Mouse (Mus musculus) midbrain, embryonic 11.5 days (tissue): ENCODE results near the gene Veph1. TPM values are rescaled to one million over a fixed set of nuclear protein-coding genes. Genes with fewer than 3 reads are reported as not detected.
"Not testable (repeated sequence)": the region's sequence is repeated elsewhere in the genome, so short reads cannot be mapped to it uniquely, and the experiment has no call there.

ENCODE experiments used
- ATAC-seq: fragments of 200-750 bp; cut with Nextera tagmentation; 2 replicates; pipeline ENCODE4 v1.8.0; 2017; ENCODE audit warnings: moderate TSS enrichment, moderate library complexity; ENCODE audit not compliant: low FRiP score
- DNase-seq: peaks from one replicate; pipeline ENCODE4 v3.0.0; 2015; ENCODE audit warnings: low spot score; ENCODE audit errors: missing footprints
- H3K27ac ChIP-seq: fragments of 300-500 bp; sonication (generic); 2 replicates; pipeline ENCODE4 v1.5.1; 2014; ENCODE audit warnings: low read depth, low read length
- H3K27me3 ChIP-seq: fragments of 300-500 bp; sonication (generic); 2 replicates; pipeline ENCODE4 v1.6.1; 2014; ENCODE audit warnings: mild to moderate bottlenecking, low read length, moderate library complexity, mixed read lengths; ENCODE audit not compliant: control insufficient read depth, insufficient read depth
- H3K36me3 ChIP-seq: fragments of 300-500 bp; sonication (generic); 2 replicates; pipeline ENCODE4 v1.6.1; 2014; ENCODE audit warnings: mild to moderate bottlenecking, low read length, moderate library complexity, mixed read lengths; ENCODE audit not compliant: control insufficient read depth, insufficient read depth
- H3K4me1 ChIP-seq: fragments of 300-500 bp; sonication (generic); 2 replicates; pipeline ENCODE4 v1.6.1; 2014; ENCODE audit warnings: low read length; ENCODE audit not compliant: control insufficient read depth, insufficient read depth
- H3K4me2 ChIP-seq: fragments of 300-500 bp; sonication (generic); 2 replicates; pipeline ENCODE4 v1.6.1; 2014; ENCODE audit warnings: mild to moderate bottlenecking, moderate library complexity
- H3K4me3 ChIP-seq: fragments of 300-500 bp; sonication (generic); 2 replicates; pipeline ENCODE4 v1.5.1; 2014; ENCODE audit warnings: low read depth, low read length
- H3K9ac ChIP-seq: fragments of 300-500 bp; sonication (generic); 2 replicates; pipeline ENCODE4 v1.6.1; 2014; ENCODE audit warnings: low read length
- H3K9me3 ChIP-seq: fragments of 300-500 bp; sonication (generic); 2 replicates; pipeline ENCODE4 v1.6.1; 2016; ENCODE audit warnings: low read length; ENCODE audit not compliant: control insufficient read depth
- WGBS: fragments of 180-500 bp; shearing (Covaris S2); extraction: QIAGEN DNeasy Blood & Tissue Kit; methylation state at CpG from one replicate; pipeline ENCODE4 v1.1.7; 2014; 5-methylcytosine and 5-hydroxymethylcytosine counted together
- polyA plus RNA-seq: library from polyadenylated mRNA; unstranded; fragments of >200 nt; fragmentation: Nextera tagmentation; extraction: Ambion mirVana; gene quantifications from 2 replicates; pipeline ENCODE4 v1.2.1, GENCODE M21; 2014

The Veph1 gene
- polyA plus RNA-seq, 1 experiment from 2014 or later = 16.1 TPM

DNA sequence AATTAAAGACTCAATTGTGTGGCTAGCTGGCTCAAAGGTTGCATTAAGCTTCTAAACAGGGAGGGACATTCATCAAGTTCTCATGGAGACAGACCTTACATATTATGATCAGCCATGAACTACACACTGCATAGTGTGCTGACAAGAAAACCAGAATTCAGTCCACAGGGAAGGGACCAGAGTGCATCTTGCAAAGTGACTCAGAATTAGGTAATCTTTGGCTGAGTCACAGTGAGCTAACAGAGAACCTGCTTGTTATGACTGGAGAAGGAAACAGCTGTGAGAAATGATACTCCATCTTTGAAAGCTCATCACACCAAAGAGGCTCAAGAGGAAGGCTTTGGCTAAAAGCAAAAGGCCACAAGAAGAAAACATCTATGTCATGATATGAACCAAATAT lies 56.2 kb downstream of the Veph1 start:
- ATAC-seq (no peak), DNase-seq (no peak)
- no peaks in the 10 kb centered on the region for H3K36me3 ChIP-seq
- no peak overlapping the region for H3K27ac ChIP-seq
- no peaks in the 10 kb centered on the region for H3K4me1 ChIP-seq
- no peaks in the 10 kb centered on the region for H3K9me3 ChIP-seq
- no peaks in the 10 kb centered on the region for H3K27me3 ChIP-seq
- no peak overlapping the region for H3K4me3 ChIP-seq
- H3K4me2 ChIP-seq = no peak overlapping the region
- no peak overlapping the region for H3K9ac ChIP-seq

DNA sequence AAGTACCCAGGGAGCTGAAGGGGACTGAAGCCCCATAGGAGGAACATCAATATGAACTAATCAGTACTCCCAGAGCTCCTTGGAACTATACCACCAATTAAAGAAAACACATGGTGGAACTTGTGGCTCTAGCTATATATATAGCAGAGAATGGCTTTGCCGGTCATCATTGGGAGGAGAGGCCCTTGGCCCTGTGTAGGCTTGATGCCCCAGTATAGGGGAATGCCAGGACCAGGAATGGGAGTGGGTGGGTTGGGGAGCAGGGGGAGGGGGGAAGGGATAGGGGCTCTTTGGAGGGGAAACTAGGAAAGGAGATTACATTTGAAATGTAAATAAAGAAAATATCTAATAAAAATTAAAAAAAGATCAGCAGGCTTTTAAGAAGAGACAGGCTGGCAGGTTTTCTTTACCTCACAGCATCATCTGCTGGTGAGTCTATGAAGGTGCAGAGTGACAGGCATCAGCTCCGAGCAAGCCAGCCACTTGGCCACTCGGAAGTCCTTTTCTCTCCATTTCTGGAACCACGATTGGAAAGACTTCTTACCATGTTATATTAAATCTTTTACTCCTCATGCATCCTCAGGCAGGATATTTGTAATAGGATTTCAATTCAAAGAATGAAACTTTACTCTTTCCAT lies 60.3 kb downstream of the Veph1 start:
- ATAC-seq, DNase-seq: not testable (repeated sequence)
- WGBS = 51% methylated on average over 4 of the region's 4 CpGs

DNA sequence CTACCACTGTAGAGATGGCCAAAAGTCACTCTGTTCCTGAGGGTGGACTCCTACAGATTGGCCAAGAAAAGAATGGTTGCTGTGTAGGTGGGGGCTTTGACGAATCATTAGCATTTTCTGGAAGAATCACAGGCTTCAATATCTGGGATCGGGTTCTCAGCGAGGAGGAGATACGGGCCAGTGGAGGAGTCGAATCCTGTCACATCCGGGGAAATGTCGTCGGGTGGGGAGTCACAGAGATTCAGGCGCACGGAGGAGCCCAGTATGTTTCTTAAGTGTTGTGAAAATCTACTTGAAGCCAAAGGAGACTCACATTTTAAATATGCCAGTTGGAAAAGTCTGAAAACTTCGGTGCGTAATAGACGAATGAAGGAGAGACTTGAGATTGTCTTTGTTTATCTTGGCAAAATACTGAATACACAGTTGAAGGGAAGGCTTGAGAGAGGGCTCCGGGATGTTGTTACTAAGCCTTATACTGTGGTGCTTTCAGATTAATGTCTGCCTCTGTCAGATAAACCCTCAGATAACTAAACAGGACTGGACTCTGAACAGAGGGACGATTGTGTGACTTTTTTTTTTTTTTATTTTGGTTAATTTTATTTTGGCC lies 71.6 kb downstream of the Veph1 start:
- no peak overlapping the region for H3K4me2 ChIP-seq
- DNase-seq (no peak), ATAC-seq (no peak)
- H3K9ac ChIP-seq = no peak overlapping the region
- H3K4me3 ChIP-seq = no peak overlapping the region
- H3K27ac ChIP-seq = no peak overlapping the region
- H3K9me3 ChIP-seq = no peaks in the 10 kb centered on the region
- 84% methylated on average over 15 of the region's 15 CpGs for WGBS
- 0 out of 2 replicates have a peak, but pooled peaks cover 2% of the 10 kb centered on the region for H3K4me1 ChIP-seq
- no peaks in the 10 kb centered on the region; the same call in 1 of the 2 replicates for H3K27me3 ChIP-seq
- no peaks in the 10 kb centered on the region for H3K36me3 ChIP-seq

More for the DNA sequence above, 60.3 kb downstream of the Veph1 start:
- not testable (repeated sequence) for H3K4me1 ChIP-seq, H3K9ac ChIP-seq, H3K27me3 ChIP-seq, H3K27ac ChIP-seq, H3K9me3 ChIP-seq, H3K4me2 ChIP-seq, H3K36me3 ChIP-seq, H3K4me3 ChIP-seq

DNA sequence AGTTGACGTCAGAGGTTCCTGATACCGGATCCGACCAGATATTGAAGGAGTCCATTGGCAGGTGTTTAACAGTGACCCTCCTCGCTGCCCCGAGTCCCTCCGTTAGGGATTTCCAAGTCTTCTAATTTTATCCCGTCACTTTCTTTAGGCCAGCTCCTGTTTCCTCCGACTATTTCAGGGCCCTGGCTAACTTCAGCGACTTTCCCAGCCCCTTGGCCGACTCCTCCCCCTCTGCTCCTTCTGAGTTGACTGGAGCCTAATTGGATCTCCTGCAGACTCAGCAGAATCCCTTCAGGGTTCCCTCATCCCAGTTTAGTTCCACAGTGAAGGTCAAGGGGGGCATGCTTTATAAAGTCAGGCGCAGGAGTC lies 75.4 kb downstream of the Veph1 start:
- Histone ChIP-seq H3K4me1 (peaks cover 4% of the 10 kb centered on the region; the same call in 1 of the 2 replicates), H3K36me3 (no peaks in the 10 kb centered on the region), H3K27me3 (no peaks in the 10 kb centered on the region; the same call in 1 of the 2 replicates), H3K4me2 (peak overlapping the region; percentile 80), H3K9me3 (no peaks in the 10 kb centered on the region), H3K4me3 (peak overlapping the region; percentile 46), H3K27ac (no peak overlapping the region), H3K9ac (peak overlapping the region; percentile 76)
- 1% methylated on average over 11 of the region's 11 CpGs for WGBS
- ATAC-seq (peak; percentile 54), DNase-seq (no peak)

DNA sequence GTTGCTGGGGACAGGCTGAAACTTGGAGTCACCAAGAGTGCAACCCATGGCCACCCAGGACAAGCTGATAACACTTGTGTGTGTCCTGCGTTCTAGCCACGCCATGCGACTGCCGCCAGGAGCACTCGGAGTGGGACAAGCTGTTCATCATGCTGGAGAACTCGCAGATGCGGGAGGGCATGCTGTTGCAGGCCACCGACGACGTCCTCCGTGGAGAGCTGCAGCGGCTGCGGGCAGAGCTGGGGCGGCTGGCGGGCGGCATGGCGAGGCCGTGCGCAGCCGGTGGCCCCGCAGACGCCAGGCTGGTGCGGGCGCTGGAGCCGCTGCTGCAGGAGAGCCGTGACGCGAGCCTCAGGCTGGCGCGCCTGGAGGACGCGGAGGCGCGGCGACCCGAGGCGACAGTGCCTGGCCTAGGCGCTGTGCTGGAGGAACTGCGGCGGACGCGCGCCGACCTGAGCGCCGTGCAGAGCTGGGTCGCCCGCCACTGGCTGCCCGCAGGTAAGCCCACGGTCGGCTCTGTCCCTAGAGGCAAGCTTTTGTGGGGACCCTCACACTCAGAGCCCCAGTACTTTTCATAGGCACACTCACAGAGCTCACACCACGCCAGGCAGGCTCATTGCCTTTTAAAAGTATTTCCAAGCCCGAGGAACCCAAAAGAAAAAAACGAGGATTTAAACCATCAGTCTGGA lies 75.9 kb downstream of the Veph1 start:
- no peaks in the 10 kb centered on the region; the same call in 1 of the 2 replicates for H3K27me3 ChIP-seq

DNA sequence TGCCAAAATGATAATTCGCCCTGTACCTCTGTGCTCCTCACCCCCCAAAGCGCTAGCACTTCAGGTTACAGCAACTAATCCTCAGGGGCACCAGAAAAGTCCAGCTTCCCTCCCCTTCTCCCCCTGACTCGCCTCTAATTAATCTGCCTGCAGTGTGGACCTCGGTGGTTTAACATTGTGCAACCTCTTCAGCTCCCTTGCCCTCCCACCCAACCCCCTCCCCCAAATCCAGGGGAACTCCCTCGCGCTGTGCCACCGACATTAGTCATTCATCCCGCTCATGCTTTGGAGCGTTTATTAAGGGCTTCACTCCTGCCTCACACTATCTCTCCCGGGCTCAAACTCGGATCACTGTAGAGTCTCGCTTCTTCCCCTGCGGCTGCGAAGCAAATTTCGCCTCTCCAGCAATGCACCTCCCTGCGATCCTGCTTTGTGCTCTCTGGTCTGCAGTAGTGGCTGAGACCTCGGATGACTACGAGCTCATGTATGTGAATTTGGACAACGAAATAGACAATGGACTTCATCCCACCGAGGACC lies 76.9 kb downstream of the Veph1 start, which contains the start of gene Ptx3:
Ptx3 (plus strand) TSS at position 256 of the 537 bp plus-strand sequence.
- DNase-seq (peak; percentile 93), ATAC-seq (peak; percentile 60)
- Histone ChIP-seq H3K4me1 (peaks cover 4% of the 10 kb centered on the region; the same call in 1 of the 2 replicates), H3K9me3 (no peaks in the 10 kb centered on the region), H3K9ac (peak within 1 kb of the TSS; percentile 76), H3K27me3 (no peaks in the 10 kb centered on the region; the same call in 1 of the 2 replicates), H3K4me3 (peak within 1 kb of the TSS; percentile 46), H3K27ac (no peak within 1 kb of the TSS; the same call in 1 of the 2 replicates), H3K36me3 (no peaks in the 10 kb centered on the region), H3K4me2 (peak within 1 kb of the TSS; percentile 80)
- WGBS = 2% methylated on average over 20 of the region's 20 CpGs

More for the DNA sequence above, 75.9 kb downstream of the Veph1 start:
- Histone ChIP-seq H3K4me3 (peak overlapping the region; percentile 46), H3K4me2 (peak overlapping the region; percentile 80), H3K27ac (no peak overlapping the region), H3K9me3 (no peaks in the 10 kb centered on the region), H3K4me1 (peaks cover 4% of the 10 kb centered on the region; the same call in 1 of the 2 replicates), H3K36me3 (no peaks in the 10 kb centered on the region), H3K9ac (peak overlapping the region; percentile 76)
- DNase-seq (peak; percentile 97), ATAC-seq (peak; percentile 88)
- 0% methylated on average over 54 of the region's 54 CpGs for WGBS

DNA sequence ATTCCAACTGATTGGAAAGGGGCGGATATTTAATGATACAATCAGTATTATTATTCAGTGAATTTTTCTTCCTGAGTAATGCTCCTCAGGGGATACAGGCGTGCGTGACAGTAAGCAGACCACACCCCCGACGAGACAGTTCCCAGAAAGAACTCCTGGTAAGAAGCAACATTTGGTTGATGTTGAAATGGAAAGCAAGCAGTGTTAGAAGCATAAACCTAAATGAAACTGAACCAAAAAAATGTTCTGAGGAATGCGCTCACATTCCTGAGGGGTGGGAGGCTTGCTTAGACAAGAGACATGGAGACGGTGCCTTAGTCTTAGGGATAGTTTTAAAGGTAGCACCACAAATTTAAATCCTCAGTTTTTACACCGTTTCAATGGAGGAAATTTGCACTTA lies 80.9 kb downstream of the Veph1 start:
- DNase-seq (no peak), ATAC-seq (no peak)
- Histone ChIP-seq H3K9ac (no peak overlapping the region), H3K9me3 (no peaks in the 10 kb centered on the region), H3K4me1 (peaks cover 4% of the 10 kb centered on the region; the same call in 1 of the 2 replicates), H3K4me2 (no peak overlapping the region), H3K36me3 (no peaks in the 10 kb centered on the region), H3K4me3 (no peak overlapping the region), H3K27ac (no peak overlapping the region), H3K27me3 (no peaks in the 10 kb centered on the region; the same call in 1 of the 2 replicates)
- WGBS = 73% methylated on average over 8 of the region's 8 CpGs

DNA sequence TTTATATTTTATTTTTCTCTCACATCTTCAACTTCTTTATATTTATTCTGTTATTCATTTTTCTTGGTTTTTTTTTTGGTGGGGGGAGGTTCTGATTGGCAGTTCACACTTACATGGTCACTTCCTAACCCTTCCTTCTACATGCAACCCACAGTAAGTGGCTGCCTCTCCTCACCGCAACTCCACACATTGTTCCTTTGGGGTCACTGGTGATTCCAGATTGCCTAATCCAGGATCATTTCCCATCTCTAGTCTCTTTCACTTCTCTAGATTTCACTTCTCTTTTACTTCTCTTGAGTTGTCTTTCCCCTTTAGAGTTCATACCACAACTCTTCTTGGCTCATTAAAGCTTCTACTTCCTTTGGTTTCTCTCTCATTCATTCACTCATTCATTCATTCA lies 83.1 kb downstream of the Veph1 start:
- ATAC-seq (no peak), DNase-seq (no peak)
- 92% methylated on average over 1 of the region's 1 CpGs for WGBS

More for the DNA sequence above, 83.1 kb downstream of the Veph1 start:
- Histone ChIP-seq H3K4me3 (no peak overlapping the region), H3K27ac (no peak overlapping the region), H3K27me3 (no peaks in the 10 kb centered on the region), H3K9me3 (no peaks in the 10 kb centered on the region), H3K4me1 (no peaks in the 10 kb centered on the region), H3K4me2 (no peak overlapping the region), H3K36me3 (no peaks in the 10 kb centered on the region), H3K9ac (no peak overlapping the region)
